Mouse (Mus musculus): ENCODE results near the gene Grid2ip. TPM values are rescaled to one million over a fixed set of nuclear protein-coding genes. Genes with fewer than 3 reads are reported as not detected.

The Grid2ip gene
- polyA plus RNA-seq, 1 experiment from 2014 or later = 1.8 TPM

GRCm38 (mm10) chr5:143363678-143364615 is 6.8 kb downstream of the Grid2ip start:
- ATAC-seq (ENCODE audit: insufficient number of reproducible peaks, low FRiP score, low TSS enrichment, low read depth) = peak; percentile 40; the same call in 1 of the 2 replicates
- Histone ChIP-seq H3K4me1 (peaks cover 13% of the 10 kb centered on the region), H3K9me3 (replicated peaks) (no peaks in the 10 kb centered on the region), H3K27ac (replicated peaks) (no peak overlapping the region), H3K4me3 (replicated peaks) (peak overlapping the region; percentile 47), H3K4me2 (replicated peaks) (peak overlapping the region; percentile 83), H3K36me3 (no peaks in the 10 kb centered on the region), H3K27me3 (peaks cover 56% of the 10 kb centered on the region), H3K9ac (peak overlapping the region; percentile 28; the same call in 1 of the 2 replicates)
- under 1% methylated on average over 47 of the region's 47 CpGs for WGBS

- no peak for ATAC-seq (ENCODE audit: insufficient number of reproducible peaks, low FRiP score, low TSS enrichment, low read depth)
- no peaks in the 10 kb centered on the region for H3K36me3 ChIP-seq
- no peak overlapping the region for H3K4me3 ChIP-seq (replicated peaks)
- H3K4me2 ChIP-seq (replicated peaks) = no peak overlapping the region
- H3K27ac ChIP-seq (replicated peaks) = no peak overlapping the region
- no peaks in the 10 kb centered on the region for H3K9me3 ChIP-seq (replicated peaks)
- H3K9ac ChIP-seq = no peak overlapping the region
- peaks cover 85% of the 10 kb centered on the region for H3K27me3 ChIP-seq
- peaks cover 27% of the 10 kb centered on the region for H3K4me1 ChIP-seq
- WGBS = 79% methylated on average over 3 of the region's 3 CpGs
Observed at GRCm38 (mm10) chr5:143367931-143368330, 10.8 kb downstream of the Grid2ip start.

- ATAC-seq (ENCODE audit: insufficient number of reproducible peaks, low FRiP score, low TSS enrichment, low read depth) = peak; percentile 27; the same call in 1 of the 2 replicates
- Histone ChIP-seq H3K4me1 (peaks cover 15% of the 10 kb centered on the region), H3K9me3 (replicated peaks) (no peaks in the 10 kb centered on the region), H3K36me3 (no peaks in the 10 kb centered on the region), H3K4me3 (replicated peaks) (peak overlapping the region; percentile 26), H3K9ac (no peak overlapping the region), H3K27ac (replicated peaks) (no peak overlapping the region), H3K27me3 (peaks cover 91% of the 10 kb centered on the region), H3K4me2 (replicated peaks) (peak overlapping the region; percentile 40)
- WGBS = 1% methylated on average over 34 of the region's 36 CpGs
Observed at GRCm38 (mm10) chr5:143369611-143370255, 12.6 kb downstream of the Grid2ip start.

- H3K27ac ChIP-seq (replicated peaks) = no peak overlapping the region
- H3K4me3 ChIP-seq (replicated peaks) = peak overlapping the region; percentile 26
- no peak overlapping the region for H3K9ac ChIP-seq
- WGBS = 27% methylated on average over 17 of the region's 17 CpGs
- peaks cover 91% of the 10 kb centered on the region for H3K27me3 ChIP-seq
- H3K36me3 ChIP-seq = no peaks in the 10 kb centered on the region
- no peak for ATAC-seq (ENCODE audit: insufficient number of reproducible peaks, low FRiP score, low TSS enrichment, low read depth)
- peaks cover 19% of the 10 kb centered on the region for H3K4me1 ChIP-seq
- H3K4me2 ChIP-seq (replicated peaks) = 0 out of 2 replicates have a peak overlapping the region, but pooled peaks have one; percentile 40
- H3K9me3 ChIP-seq (replicated peaks) = no peaks in the 10 kb centered on the region
Observed at GRCm38 (mm10) chr5:143370416-143371145, 13.4 kb downstream of the Grid2ip start.

GRCm38 (mm10) chr5:143371146-143371510 is 14.0 kb downstream of the Grid2ip start:
- no peak overlapping the region for H3K4me2 ChIP-seq (replicated peaks)
- H3K27ac ChIP-seq (replicated peaks) = no peak overlapping the region
- H3K4me3 ChIP-seq (replicated peaks) = no peak overlapping the region
- no peak overlapping the region for H3K9ac ChIP-seq
- ATAC-seq (ENCODE audit: insufficient number of reproducible peaks, low FRiP score, low TSS enrichment, low read depth) = no peak
- H3K9me3 ChIP-seq (replicated peaks) = no peaks in the 10 kb centered on the region
- H3K36me3 ChIP-seq = no peaks in the 10 kb centered on the region
- 49% methylated on average over 4 of the region's 4 CpGs for WGBS
- peaks cover 87% of the 10 kb centered on the region for H3K27me3 ChIP-seq
- H3K4me1 ChIP-seq = peaks cover 19% of the 10 kb centered on the region

GRCm38 (mm10) chr5:143372818-143373217 is 15.7 kb downstream of the Grid2ip start:
- Histone ChIP-seq H3K27ac (replicated peaks) (no peak overlapping the region), H3K27me3 (peaks cover 82% of the 10 kb centered on the region), H3K4me2 (replicated peaks) (peak overlapping the region; percentile 65), H3K36me3 (no peaks in the 10 kb centered on the region), H3K4me1 (peaks cover 19% of the 10 kb centered on the region), H3K9ac (0 out of 2 replicates have a peak overlapping the region, but pooled peaks have one; percentile 12), H3K9me3 (replicated peaks) (no peaks in the 10 kb centered on the region), H3K4me3 (replicated peaks) (peak overlapping the region; percentile 41)
- ATAC-seq (ENCODE audit: insufficient number of reproducible peaks, low FRiP score, low TSS enrichment, low read depth) = no peak
- 2% methylated on average over 35 of the region's 35 CpGs for WGBS

- H3K9ac ChIP-seq = no peak overlapping the region
- ATAC-seq (ENCODE audit: insufficient number of reproducible peaks, low FRiP score, low TSS enrichment, low read depth) = peak; percentile 58; the same call in 1 of the 2 replicates
- WGBS = 7% methylated on average over 21 of the region's 21 CpGs
- peak overlapping the region; percentile 44 for H3K4me2 ChIP-seq (replicated peaks)
- peak overlapping the region; percentile 31 for H3K4me3 ChIP-seq (replicated peaks)
- peaks cover 13% of the 10 kb centered on the region for H3K4me1 ChIP-seq
- H3K27ac ChIP-seq (replicated peaks) = 0 out of 2 replicates have a peak overlapping the region, but pooled peaks have one; percentile 65
- H3K27me3 ChIP-seq = peaks cover 58% of the 10 kb centered on the region
- no peaks in the 10 kb centered on the region for H3K9me3 ChIP-seq (replicated peaks)
- no peaks in the 10 kb centered on the region for H3K36me3 ChIP-seq
Observed at GRCm38 (mm10) chr5:143375242-143375641, 18.1 kb downstream of the Grid2ip start.

GRCm38 (mm10) chr5:143376156-143376555 is 19.0 kb downstream of the Grid2ip start:
- peaks cover 49% of the 10 kb centered on the region for H3K27me3 ChIP-seq

GRCm38 (mm10) chr5:143386797-143387621 is 29.9 kb downstream of the Grid2ip start:
- Histone ChIP-seq H3K27me3 (peaks cover 30% of the 10 kb centered on the region), H3K9ac (no peak overlapping the region), H3K4me1 (peaks cover 7% of the 10 kb centered on the region), H3K4me2 (replicated peaks) (peak overlapping the region; percentile 59), H3K27ac (replicated peaks) (no peak overlapping the region), H3K4me3 (replicated peaks) (peak overlapping the region; percentile 31), H3K36me3 (no peaks in the 10 kb centered on the region), H3K9me3 (replicated peaks) (no peaks in the 10 kb centered on the region)
- 0 out of 2 replicates have a peak, but pooled peaks have one; percentile 49 for ATAC-seq (ENCODE audit: insufficient number of reproducible peaks, low FRiP score, low TSS enrichment, low read depth)
- WGBS = 9% methylated on average over 39 of the region's 39 CpGs

More at GRCm38 (mm10) chr5:143376156-143376555, 19.0 kb downstream of the Grid2ip start:
- Histone ChIP-seq H3K4me3 (replicated peaks) (no peak overlapping the region), H3K9ac (no peak overlapping the region), H3K27ac (replicated peaks) (0 out of 2 replicates have a peak overlapping the region, but pooled peaks have one; percentile 65), H3K36me3 (no peaks in the 10 kb centered on the region), H3K9me3 (replicated peaks) (no peaks in the 10 kb centered on the region), H3K4me1 (peaks cover 11% of the 10 kb centered on the region), H3K4me2 (replicated peaks) (no peak overlapping the region)
- ATAC-seq (ENCODE audit: insufficient number of reproducible peaks, low FRiP score, low TSS enrichment, low read depth) = no peak
- 87% methylated on average over 4 of the region's 4 CpGs for WGBS

- ATAC-seq (ENCODE audit: insufficient number of reproducible peaks, low FRiP score, low TSS enrichment, low read depth) = no peak
- no peaks in the 10 kb centered on the region for H3K9me3 ChIP-seq (replicated peaks)
- H3K9ac ChIP-seq = no peak overlapping the region
- 82% methylated on average over 7 of the region's 7 CpGs for WGBS
- H3K27me3 ChIP-seq = no peaks in the 10 kb centered on the region
- no peak overlapping the region for H3K27ac ChIP-seq (replicated peaks)
- peaks cover 8% of the 10 kb centered on the region for H3K36me3 ChIP-seq
- no peak overlapping the region for H3K4me2 ChIP-seq (replicated peaks)
- H3K4me3 ChIP-seq (replicated peaks) = no peak overlapping the region
- no peaks in the 10 kb centered on the region for H3K4me1 ChIP-seq
Observed at GRCm38 (mm10) chr5:143394184-143394583, 37.0 kb downstream of the Grid2ip start.

All from embryonic facial prominence, embryonic 15.5 days (tissue).